Mouse (Mus musculus) ES-Bruce4 (cell line): Measurements from ENCODE around the gene Sp3.

Experiments used
- CTCF ChIP-seq: IDR thresholded peaks from one replicate; pipeline ENCODE4 v1.8.1; 2011; ENCODE audit warnings: low read depth, low read length
- EP300 ChIP-seq: IDR thresholded peaks from 2 replicates; pipeline ENCODE4 v1.6.1; 2011; ENCODE audit warnings: low read depth, low read length; ENCODE audit not compliant: insufficient read depth
- POLR2A ChIP-seq: IDR thresholded peaks from one replicate; pipeline ENCODE4 v1.8.1; 2011; ENCODE audit warnings: low read length; ENCODE audit not compliant: insufficient read depth

DNA sequence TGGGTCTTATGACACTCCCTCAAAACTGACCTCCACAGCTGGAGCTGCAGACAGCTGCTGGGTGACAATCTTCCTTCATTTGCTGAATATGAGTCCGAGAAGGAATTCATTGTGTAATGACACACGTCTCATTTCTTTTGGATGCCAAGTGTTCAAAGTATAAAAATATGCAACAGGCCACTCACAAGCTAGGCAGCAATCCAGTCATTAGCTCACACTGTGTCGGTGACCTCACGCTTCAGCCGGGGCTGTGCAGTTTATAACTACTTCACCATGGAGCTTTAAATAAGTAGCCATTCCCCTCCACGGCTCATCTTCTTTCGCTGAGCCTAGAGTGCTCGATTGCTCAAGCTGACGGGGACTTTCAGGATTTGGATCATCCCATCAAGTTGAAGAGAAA lies 68.7 kb downstream of the Sp3 start:
- TF ChIP-seq CTCF: no peak
- TF ChIP-seq POLR2A: no peak
- no peak for TF ChIP-seq EP300
